Mouse (Mus musculus) ES-CJ7 (cell line): ENCODE data around the gene Galnt10.

Experiments
- DNase-seq: peaks from one replicate; pipeline ENCODE4 v3.0.0; 2011; ENCODE audit warnings: low read depth, low spot score

Galnt10 gene

GRCm38 (mm10) chr11:57635148-57635547 lies 10.1 kb upstream of the Galnt10 start:
- no peak for DNase-seq

DNA sequence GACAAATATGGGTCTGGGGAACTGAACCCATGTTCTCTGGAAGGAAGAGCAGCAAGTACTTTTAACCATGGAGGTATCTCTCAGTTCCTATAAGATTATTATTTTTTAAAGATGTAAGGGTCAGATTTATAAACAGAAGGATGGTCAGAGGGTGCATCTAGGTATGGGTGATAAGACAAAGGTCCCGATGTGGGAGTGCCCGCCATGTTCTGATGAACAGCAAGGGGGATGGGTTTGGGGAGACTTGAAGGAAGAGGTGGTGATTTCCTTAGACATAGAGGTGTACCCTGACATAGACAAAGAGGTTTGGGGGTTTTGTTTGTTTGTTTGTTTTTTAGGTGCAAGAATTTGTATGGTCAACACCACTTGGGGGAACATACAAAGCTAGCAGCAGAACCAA lies 1.6 kb upstream of the Galnt10 start:
- DNase-seq: no peak

- DNase-seq: peak; percentile 38
Measured at GRCm38 (mm10) chr11:57644245-57645017, 811 bp upstream of the Galnt10 start.

DNA sequence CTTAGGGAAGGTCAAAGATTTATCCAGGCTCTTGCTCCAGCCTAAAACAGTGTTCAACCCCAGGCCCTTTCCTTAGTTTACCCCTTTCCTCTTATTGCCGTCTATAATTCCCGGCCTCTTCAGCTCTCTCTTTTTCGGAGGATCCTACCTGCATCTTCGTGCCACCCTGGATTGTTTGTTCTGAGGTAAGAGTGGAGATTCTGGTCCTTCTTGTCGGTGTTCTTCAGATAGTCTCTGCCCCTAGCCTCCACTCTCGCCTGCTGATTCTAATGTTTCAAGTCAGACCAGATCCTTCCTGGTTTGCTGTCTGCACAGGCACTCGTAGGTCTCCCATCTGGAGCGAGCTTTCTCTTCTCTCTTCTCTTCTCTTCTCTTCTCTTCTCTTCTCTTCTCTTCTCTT lies 605 bp downstream of the Galnt10 start:
- DNase-seq: no peak

DNA sequence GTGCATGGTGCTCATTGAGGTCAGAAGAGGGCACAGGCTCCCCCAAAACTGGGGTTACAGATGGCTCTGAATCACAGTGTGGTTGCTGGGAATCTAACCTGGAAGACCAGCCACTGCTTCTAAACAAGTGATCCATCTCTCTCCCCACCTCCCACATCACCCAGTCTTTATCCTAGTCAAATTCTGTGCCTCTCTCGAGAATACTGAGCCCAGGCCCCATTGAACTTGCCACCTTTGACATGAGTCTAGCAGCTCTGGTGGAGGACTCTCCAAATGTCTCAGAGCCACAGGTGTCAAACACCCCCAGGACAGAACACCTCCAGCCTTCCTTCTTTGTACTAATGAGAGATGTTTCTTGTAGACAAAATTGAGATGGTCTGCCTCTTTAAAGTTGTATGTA lies 1.2 kb downstream of the Galnt10 start:
- no peak for DNase-seq

GRCm38 (mm10) chr11:57646940-57647339 lies 1.7 kb downstream of the Galnt10 start:
- no peak for DNase-seq

GRCm38 (mm10) chr11:57647446-57647845 lies 2.2 kb downstream of the Galnt10 start:
- DNase-seq: no peak

DNA sequence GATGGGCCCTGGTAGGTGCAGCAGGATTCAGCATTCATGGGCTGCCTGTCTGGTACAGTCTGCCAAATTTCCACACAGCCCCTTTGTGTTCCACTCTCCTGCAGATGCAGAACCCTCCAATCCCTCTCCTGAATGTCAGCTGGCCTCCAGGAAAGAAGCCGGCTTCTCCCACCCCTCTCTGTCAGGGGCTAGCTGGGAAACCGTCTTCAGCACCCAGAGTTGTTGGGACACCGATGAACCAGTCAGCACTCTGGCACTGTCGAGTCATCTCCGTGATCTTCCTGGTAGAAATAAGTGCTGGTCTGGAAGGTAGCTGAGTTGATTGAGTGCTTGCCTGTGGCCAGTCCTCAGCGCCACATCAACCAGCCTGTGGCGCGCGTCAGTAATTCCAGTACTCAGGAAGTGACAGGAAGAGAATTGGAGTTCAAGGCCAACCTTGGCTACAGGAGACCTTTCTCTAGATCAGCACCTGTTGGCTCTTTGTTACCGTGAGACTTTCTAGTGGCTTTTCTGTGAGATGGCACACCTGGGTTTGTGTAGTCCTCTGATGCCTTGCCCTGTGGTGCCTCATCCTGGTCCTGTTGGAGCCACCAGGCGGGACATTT lies 3.1 kb downstream of the Galnt10 start:
- no peak for DNase-seq

GRCm38 (mm10) chr11:57649269-57649668 lies 4.0 kb downstream of the Galnt10 start:
- DNase-seq: no peak

DNA sequence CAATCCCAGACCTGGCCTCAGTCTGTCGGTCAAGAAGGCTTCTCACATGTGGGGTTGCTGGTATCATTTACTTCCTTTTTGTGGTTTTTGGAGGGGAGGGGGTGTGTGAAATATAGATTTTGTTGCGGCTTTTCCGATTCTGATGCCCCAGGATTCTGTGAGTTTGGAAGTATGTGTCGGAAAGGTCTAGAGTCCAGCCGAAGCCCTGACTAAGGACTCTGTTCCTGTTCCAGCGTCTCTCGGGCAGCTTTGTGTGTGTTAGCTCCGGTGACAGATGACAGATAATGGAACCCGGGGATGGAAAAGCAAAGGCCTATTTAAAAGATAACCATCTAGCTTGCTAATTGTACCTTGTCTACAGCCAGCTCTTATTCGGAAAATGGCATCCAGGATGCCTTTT lies 4.4 kb downstream of the Galnt10 start:
- DNase-seq: no peak

GRCm38 (mm10) chr11:57650867-57651266 lies 5.6 kb downstream of the Galnt10 start:
- no peak for DNase-seq

- DNase-seq: no peak
Measured at GRCm38 (mm10) chr11:57651281-57651810, 6.1 kb downstream of the Galnt10 start.

- DNase-seq: no peak
Measured at GRCm38 (mm10) chr11:57652206-57652922, 7.1 kb downstream of the Galnt10 start.

- no peak for DNase-seq
Measured at GRCm38 (mm10) chr11:57652923-57653660, 7.8 kb downstream of the Galnt10 start.

DNA sequence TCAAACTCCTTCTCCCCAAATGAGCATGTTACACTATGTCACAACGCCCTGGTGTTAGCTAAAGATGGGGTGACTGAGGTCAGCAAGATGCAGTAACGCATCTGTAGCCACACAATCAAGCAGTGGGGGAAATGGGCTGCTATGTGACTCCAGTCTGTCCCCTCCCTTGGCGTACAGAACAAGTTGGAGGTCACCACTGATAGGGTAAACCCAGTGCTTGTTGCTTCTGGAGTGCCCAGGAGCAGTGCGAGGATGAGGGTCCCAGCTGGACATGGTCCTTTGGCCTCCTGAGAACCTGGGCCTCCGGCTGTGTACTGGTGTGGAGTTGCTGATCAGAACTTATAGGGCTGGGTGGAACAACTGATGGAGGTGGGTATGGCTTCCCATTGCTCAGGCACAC lies 8.6 kb downstream of the Galnt10 start:
- DNase-seq: no peak

GRCm38 (mm10) chr11:57654386-57654785 lies 9.1 kb downstream of the Galnt10 start:
- no peak for DNase-seq

- no peak for DNase-seq
Measured at GRCm38 (mm10) chr11:57654977-57655397, 9.7 kb downstream of the Galnt10 start.

GRCm38 (mm10) chr11:57655669-57656325 lies 10.6 kb downstream of the Galnt10 start:
- no peak for DNase-seq

- DNase-seq: no peak
Measured at GRCm38 (mm10) chr11:57656602-57657275, 11.5 kb downstream of the Galnt10 start.

DNA sequence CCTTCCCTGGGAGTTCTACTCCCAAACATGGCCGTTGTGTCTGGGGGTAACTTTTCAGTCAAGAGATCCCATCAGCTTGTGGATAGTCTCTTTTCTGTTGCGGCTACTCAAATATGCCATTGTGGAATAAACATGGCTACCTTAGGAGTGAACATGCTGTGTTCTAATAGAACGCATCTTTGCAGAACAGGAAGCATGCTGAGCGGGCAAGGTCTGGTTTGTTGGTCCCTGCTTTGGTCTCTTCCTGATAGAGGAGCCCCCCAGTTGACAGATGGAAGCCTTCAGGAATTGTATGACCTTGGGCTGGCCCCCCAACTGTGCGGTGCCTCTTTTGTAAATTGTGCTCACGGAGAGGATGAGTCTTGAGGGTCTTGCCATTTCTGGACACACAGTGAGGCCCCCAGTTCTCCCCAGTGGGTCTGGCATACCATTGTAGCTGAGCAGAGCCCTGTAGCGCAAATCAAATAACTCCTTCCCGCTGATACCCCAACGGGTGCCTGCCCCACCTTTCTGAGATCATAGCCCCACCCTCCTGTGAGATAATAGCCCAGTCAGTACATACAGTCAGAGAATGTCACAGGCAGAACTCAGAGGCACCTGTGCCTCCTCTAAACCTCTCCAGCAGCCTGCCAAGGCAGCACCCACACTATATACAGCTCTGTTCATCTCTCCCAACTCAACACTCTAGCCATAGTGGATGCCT lies 12.3 kb downstream of the Galnt10 start:
- peak; percentile 36 for DNase-seq
